Mouse (Mus musculus): ENCODE data around the gene Metrn. TPM values are rescaled to one million over a fixed set of nuclear protein-coding genes. Genes with fewer than 3 reads are reported as not detected.

Gene Metrn
- total and polyA plus RNA-seq, 3 experiments, result 16.8 to 121 (median 33.1) TPM

GRCm38 (mm10) chr17:25831451-25832281, 34.7 kb upstream of the Metrn start:
- DNase-seq, result peak; percentile 82

DNA sequence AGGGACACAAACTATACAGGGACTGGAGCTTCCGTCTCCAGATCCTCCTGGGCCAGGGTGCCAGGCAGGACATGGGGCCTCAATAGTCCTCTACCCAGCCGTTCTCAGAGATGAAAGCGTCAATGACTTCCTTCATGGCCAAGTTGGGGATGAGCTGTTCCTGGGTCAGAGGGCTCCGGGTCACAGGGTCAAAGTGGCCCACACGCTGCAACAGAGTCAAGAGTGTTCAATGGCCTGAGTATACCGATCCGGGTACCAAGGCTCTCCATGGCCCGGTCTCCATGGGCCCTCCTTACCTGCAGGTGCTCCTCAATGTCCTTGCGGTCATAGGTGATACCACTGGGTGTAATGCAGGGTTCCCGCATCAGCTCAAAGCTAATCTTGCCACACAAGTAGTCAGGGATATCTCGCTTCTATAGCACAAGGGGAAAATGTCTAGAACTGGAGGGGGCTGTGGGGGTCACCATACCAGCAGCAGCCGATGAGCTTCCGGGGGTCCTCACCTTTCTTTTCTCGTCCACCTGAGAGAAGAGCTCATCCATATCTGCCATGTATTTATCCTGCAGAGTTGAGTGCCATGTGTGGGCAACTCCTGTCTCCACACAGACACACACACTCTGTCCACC, 34.0 kb upstream of the Metrn start:
- DNase-seq, result no peak

DNA sequence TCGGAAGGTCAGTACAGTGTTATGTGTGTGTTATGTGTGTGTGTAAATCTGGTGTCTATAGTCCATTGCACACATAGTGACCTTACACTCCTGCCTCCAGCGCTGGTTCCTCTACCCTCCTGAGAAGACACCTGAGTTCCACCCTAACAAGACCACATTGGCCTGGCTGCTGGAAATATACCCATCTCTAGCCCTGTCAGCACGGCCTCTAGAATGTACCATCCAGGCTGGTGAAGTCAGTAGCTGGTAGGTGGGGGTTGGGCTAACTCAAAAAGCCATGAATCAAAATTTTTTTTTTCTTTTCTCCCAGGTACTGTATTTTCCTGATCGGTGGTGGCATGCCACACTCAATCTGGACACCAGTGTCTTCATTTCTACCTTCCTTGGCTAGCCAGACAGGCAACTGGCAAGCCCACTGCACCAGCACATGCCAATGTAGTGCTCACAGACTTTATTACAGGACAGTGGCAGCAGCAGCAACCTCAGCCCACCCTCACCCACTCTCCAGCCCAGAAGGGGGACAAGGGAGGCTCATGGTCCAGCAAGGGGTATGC, 33.3 kb upstream of the Metrn start:
- no peak for DNase-seq

DNA sequence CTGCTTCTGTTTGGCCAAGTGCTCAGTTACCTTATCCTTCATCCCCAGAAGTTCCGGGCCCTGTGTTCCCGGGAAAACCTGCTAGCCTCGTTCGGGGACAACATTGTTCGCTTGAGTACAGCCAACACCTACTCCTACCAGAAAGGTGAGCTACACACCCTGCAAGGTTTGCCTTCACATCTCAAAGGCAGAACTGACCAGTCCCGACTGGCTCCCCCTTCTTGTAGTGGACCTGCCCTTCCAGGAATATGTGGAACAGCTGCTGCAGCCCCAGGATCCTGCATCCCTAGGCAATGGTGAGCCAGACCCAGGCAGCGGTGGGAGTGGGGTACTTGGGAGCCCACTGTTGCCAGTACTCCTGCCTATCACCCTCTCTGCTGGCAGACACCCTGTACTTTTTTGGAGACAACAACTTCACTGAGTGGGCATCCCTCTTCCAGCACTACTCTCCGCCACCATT, 32.7 kb upstream of the Metrn start:
- DNase-seq, result no peak

DNA sequence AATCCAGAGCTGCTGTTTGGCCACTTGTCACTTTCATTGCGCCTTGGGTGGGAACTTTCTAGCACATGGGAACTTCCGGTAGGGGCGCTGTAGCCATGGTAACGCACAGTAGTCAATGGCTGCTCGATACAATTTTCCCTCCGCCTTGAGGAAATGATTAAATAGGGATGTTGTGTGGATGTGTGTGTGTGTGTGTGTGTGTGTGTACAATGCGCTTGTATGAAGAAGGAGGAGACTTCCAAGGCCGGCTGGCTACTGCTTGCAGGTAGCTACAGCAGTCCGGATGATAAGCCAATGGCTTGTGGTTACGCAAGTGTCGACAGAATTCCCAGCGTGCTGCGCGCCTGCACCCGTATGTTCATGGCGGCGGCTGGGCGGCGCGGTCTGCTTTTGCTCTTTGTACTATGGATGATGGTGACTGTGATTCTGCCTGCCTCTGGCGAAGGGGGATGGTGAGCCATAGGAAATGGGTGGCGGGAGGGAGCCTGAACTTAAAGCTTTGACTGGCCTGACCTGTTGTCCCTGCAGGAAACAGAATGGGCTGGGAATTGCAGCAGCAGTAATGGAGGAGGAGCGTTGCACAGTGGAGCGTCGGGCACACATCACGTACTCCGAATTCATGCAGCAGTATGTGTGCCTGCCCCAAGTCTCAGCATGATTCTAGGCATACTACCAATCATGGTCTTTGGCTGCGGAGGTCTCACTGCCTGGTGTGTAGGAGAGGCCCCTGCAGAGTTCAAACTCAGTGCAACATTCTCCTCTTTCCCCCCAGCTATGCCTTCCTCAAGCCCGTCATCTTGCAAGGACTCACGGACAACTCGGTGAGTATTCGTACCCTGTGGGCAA, 32.0 kb upstream of the Metrn start, which contains the start of gene Jmjd8:
TSS of gene Jmjd8 (plus strand) at position 156 of the 846 bp plus-strand sequence.
- DNase-seq, result peak; percentile 87

DNA sequence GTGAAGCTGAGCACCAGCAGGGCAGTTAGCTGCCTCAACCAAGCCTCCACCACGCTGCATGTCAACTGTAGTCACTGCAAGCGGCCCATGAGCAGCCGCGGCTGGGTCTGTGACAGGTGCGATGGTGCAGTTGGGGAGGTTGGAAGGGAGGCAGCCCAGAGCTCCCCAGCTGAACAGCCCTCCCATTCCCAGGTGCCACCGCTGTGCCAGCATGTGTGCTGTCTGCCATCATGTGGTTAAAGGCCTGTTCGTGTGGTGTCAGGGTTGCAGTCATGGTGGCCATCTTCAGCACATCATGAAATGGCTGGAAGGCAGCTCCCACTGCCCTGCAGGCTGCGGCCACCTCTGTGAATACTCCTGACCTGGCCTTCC, 31.3 kb upstream of the Metrn start:
- DNase-seq, result no peak

GRCm38 (mm10) chr17:25827546-25828222, 30.7 kb upstream of the Metrn start:
- DNase-seq, result no peak

DNA sequence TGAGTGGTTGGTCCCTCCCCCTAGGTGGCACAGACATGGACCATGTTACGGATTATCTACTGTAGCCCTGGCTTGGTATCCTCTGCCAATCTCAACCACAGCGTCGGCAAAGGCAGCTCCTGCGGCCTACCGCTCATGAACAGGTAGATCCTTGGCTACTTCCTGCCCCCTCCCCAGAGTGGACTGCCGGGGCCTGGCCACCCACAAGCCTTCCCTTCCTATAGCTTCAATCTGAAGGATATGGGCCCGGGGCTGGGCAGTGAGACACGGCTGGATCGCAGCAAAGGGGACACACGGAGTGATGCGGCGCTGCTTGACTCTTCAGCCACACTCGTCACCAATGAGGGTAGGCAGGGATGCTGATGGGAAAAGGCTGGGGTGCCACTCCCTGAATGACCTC, 30.1 kb upstream of the Metrn start:
- DNase-seq, result no peak

DNA sequence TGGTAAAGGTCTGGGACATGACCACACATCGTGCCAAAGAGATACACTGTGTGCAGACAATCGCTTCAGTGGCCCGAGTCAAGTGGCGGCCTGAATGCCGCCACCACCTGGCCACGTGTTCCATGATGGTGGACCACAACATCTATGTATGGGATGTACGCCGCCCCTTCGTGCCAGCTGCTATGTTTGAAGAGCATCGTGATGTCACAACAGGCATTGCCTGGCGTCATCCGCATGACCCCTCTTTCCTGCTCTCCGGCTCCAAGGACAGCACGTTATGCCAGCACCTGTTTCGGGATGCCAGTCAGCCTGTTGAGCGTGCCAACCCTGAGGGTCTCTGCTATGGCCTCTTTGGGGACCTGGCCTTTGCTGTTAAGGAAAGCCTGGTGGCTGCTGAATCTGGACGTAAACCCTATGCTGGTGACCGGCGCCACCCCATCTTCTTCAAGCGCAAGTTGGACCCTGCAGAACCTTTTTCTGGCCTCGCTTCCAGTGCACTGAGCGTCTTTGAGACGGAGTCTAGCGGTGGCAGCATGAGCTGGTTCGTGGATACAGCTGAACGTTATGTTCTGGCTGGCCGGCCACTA, 29.1 kb upstream of the Metrn start:
- no peak for DNase-seq

DNA sequence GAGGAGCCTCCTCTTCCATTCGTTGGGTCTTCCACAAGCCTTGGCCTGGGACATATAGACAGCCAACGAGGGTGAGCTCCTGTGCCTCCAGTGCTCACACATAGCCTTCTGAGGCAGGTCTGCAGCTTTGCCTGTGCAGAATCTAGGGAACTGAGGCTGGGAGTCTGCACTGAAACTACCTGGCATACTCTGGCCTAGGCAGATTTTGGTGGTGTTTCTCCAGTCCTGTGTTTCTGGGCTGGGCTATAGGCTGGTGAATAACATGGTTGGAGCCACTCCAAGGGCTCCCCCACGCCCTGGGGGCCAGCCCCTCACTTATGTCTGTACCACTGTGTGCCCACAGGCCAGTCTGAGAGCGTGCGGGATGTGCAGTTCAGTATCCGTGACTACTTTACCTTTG, 28.4 kb upstream of the Metrn start:
- no peak for DNase-seq

GRCm38 (mm10) chr17:25824362-25825142, 27.6 kb upstream of the Metrn start:
- DNase-seq, result no peak

- peak; percentile 81 for DNase-seq
These were observed 26.5 kb upstream of the Metrn start, which contains the start of gene Wdr24 for GRCm38 (mm10) chr17:25823452-25823851. Gene Wdr24 (plus strand): TSS chr17:25823627.

GRCm38 (mm10) chr17:25818851-25819780, 22.2 kb upstream of the Metrn start:
- peak; percentile 43 for DNase-seq

- DNase-seq, result peak; percentile 75
These were observed 20.7 kb upstream of the Metrn start for GRCm38 (mm10) chr17:25817662-25818061.

DNA sequence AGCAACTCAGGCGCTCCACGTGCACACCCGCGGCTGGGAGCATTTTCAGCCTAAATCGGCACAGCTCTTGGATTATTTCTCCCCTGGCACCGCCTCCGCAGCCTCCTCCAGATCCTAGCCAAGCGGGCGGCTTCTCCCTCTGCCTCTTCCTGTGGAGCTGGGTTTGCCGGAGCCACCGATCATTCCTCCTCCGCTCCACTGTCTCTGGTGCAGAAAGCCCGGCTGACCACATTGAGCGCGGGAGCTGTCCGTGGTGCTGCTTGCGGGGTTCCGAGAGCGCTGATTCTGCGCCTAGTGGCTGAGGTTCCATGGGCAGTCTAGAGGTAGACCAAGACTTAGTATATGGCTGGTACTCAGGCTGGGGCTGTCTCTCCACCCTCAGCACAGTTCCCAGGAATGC, 16.5 kb upstream of the Metrn start:
- DNase-seq, result peak; percentile 90

DNA sequence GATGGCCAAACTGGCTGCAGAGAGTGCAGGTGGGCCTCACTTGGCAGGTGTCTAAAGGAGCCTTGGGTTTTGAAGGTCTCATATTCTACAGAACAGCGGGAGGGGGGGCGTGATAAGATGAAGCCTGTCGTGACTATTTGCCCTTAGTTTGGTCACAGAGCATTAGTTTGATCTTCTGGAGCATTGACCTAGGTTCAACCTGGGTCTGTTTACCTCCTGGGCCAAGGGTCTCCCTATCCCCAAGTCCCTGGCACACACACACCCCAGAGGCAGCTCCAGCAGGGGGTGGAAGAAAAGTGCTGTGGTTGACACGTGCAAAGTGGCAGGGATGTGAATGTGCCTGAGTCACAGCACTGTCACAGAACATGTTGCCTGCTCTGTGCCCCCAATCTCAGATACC, 14.0 kb upstream of the Metrn start:
- DNase-seq, result no peak

GRCm38 (mm10) chr17:25809606-25810340, 12.8 kb upstream of the Metrn start:
- DNase-seq, result no peak

All from adrenal gland, adult 2 months (tissue).